Mouse (Mus musculus) heart, adult 2 months (tissue): ENCODE measurements around the gene Dut. TPM values are rescaled to one million over a fixed set of nuclear protein-coding genes. Genes with fewer than 3 reads are reported as not detected.

Experiments
- DNase-seq, 2 experiments: peaks; one replicate each; pipeline ENCODE4 v3.0.0; 2021
- H3K27ac ChIP-seq: fragments of 200-600 bp; 2 replicates; pipeline ENCODE4 v1.8.1; 2022
- H3K27me3 ChIP-seq: fragments of 200-500 bp; 2 replicates; pipeline ENCODE4 v1.6.1; 2012; ENCODE audit warnings: mild to moderate bottlenecking, low read length, inconsistent platforms, mixed read lengths; ENCODE audit not compliant: control insufficient read depth, insufficient read depth
- H3K36me3 ChIP-seq: fragments of 200-500 bp; 2 replicates; pipeline ENCODE4 v1.6.1; 2012; ENCODE audit warnings: low read length, inconsistent platforms; ENCODE audit not compliant: control insufficient read depth, insufficient read depth
- H3K4me1 ChIP-seq: fragments of 200-500 bp; 2 replicates; pipeline ENCODE4 v1.6.1; 2011; ENCODE audit warnings: low read length; ENCODE audit not compliant: control insufficient read depth, insufficient read depth
- H3K4me3 ChIP-seq: fragments of 200-600 bp; 2 replicates; pipeline ENCODE4 v1.8.1; 2022
- H3K79me2 ChIP-seq: fragments of 200-500 bp; replicated peaks from 2 replicates; pipeline ENCODE4 v1.6.1; 2012; ENCODE audit warnings: mild to moderate bottlenecking, inconsistent platforms, low read length, moderate library complexity, mixed read lengths; ENCODE audit not compliant: control insufficient read depth, insufficient read depth
- H3K9ac ChIP-seq: fragments of 200-500 bp; 2 replicates; pipeline ENCODE4 v1.6.1; 2012; ENCODE audit warnings: low read depth, mild to moderate bottlenecking, control low read depth, inconsistent platforms, low read length, mixed read lengths
- CTCF ChIP-seq: fragments of 200-600 bp; IDR thresholded peaks from 2 replicates; pipeline ENCODE4 v1.8.1; 2022; ENCODE audit warnings: antibody characterized with exemption, mild to moderate bottlenecking, moderate library complexity
- EP300 ChIP-seq: fragments of 200-500 bp; IDR thresholded peaks from 2 replicates; pipeline ENCODE4 v1.6.1; 2011; ENCODE audit warnings: low read depth, low read length, control low read depth; ENCODE audit not compliant: insufficient read depth
- POLR2A ChIP-seq: fragments of 200-500 bp; IDR thresholded peaks from 2 replicates; pipeline ENCODE4 v1.6.1; 2011; ENCODE audit warnings: mild to moderate bottlenecking, low read depth, low read length, control low read depth; ENCODE audit not compliant: insufficient read depth
- WGBS: fragments of 180-500 bp; shearing (Covaris S2); methylation state at CpG from one replicate; pipeline ENCODE4 v1.1.7; 2018; 5-methylcytosine and 5-hydroxymethylcytosine counted together
- intact Hi-C: fragments of 180-260 bp; cut with DNase I; formaldehyde crosslinking; loops from one replicate; pipeline ENCODE4 v1.15.1; 2025
- polyA plus RNA-seq: library from polyadenylated mRNA; depleted of rRNA; stranded (reverse); fragments of >200 nt; gene quantifications from 2 replicates; pipeline ENCODE4 v1.2.3, GENCODE M21; 2012
- total RNA-seq, 2 experiments: library from RNA; stranded (reverse); gene quantifications; 2 replicates each; pipeline ENCODE4 v1.2.3; 2021

The Dut gene
- total and polyA plus RNA-seq, 3 experiments, result 17.3 to 27.5 (median 27.4) TPM

- no peak for DNase-seq
- H3K79me2 ChIP-seq, result no peaks in the 10 kb centered on the region
- H3K9ac ChIP-seq, result no peak overlapping the region
- peak; percentile 25; the same call in 1 of the 2 replicates for TF ChIP-seq CTCF
- no peak for TF ChIP-seq POLR2A
- intact Hi-C loops, result no loop called here
- H3K27ac ChIP-seq, result no peak overlapping the region
- H3K36me3 ChIP-seq, result peaks cover 3% of the 10 kb centered on the region
- H3K27me3 ChIP-seq, result no peaks in the 10 kb centered on the region
- peaks cover 3% of the 10 kb centered on the region for H3K4me1 ChIP-seq
- 92% methylated on average over 4 of the region's 4 CpGs for WGBS
- H3K4me3 ChIP-seq, result no peak overlapping the region
These were observed 2.9 kb downstream of the Dut start for GRCm38 (mm10) chr2:125249874-125250273.

- intact Hi-C loops, result no loop called here
- DNase-seq, result no peak
- no peaks in the 10 kb centered on the region for H3K79me2 ChIP-seq
- H3K27me3 ChIP-seq, result no peaks in the 10 kb centered on the region
- no peaks in the 10 kb centered on the region for H3K36me3 ChIP-seq
- TF ChIP-seq CTCF (no peak), EP300 (no peak), POLR2A (no peak)
- peaks cover 1% of the 10 kb centered on the region; the same call in 1 of the 2 replicates for H3K4me1 ChIP-seq
- 93% methylated on average over 4 of the region's 4 CpGs for WGBS
- H3K4me3 ChIP-seq, result no peak overlapping the region
- no peak overlapping the region for H3K27ac ChIP-seq
- no peak overlapping the region for H3K9ac ChIP-seq
These were observed 4.8 kb downstream of the Dut start for GRCm38 (mm10) chr2:125251781-125252180.

DNA sequence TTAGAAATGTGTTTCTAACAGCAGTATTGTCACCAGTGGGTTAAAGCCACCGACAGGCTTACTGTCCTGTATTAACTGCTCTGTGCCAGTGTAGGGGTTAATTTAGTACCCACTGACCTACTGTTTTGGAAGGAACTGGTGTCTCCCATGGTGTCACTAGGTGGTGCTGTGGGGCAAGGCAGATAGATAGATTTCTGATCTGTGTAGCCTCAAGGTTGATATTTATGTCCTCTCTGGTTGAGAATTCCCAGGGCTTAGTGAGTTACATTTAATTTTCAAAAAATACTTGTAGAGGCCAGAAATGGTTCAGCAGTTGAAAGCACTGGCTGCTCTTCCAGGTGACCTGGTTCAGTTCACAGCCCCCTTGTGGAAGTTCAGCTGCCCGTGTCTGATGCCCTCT, 5.3 kb downstream of the Dut start:
- TF ChIP-seq CTCF, result peak; percentile 61
- no peak for TF ChIP-seq EP300
- no peak for TF ChIP-seq POLR2A
- H3K4me1 ChIP-seq, result peaks cover 1% of the 10 kb centered on the region; the same call in 1 of the 2 replicates

DNA sequence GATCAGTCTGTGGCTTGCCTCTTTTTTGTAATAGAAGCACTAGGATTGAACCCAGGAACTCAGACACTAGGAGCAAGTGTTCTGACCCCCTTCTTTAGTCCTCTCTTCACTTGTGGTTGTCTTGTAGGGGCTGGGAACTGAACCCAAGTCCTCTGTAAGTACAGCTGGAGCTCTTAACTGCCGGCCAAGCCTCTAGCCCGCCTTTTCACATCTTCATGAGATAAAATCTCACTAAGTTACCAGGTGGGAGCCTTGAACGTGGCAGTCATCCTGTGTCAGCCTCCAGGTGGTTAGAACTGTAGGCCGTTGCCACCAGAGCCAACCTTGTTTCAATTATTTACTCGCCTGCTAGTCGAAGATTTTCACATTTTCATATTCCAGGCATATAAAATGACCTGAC, 6.7 kb downstream of the Dut start:
- Histone ChIP-seq H3K4me3 (no peak overlapping the region), H3K27ac (no peak overlapping the region), H3K4me1 (peaks cover 1% of the 10 kb centered on the region; the same call in 1 of the 2 replicates), H3K79me2 (no peaks in the 10 kb centered on the region), H3K36me3 (no peaks in the 10 kb centered on the region), H3K27me3 (no peaks in the 10 kb centered on the region), H3K9ac (no peak overlapping the region)
- intact Hi-C loops, result no loop called here
- TF ChIP-seq POLR2A (no peak), CTCF (no peak), EP300 (no peak)
- 95% methylated on average over 6 of the region's 6 CpGs for WGBS
- DNase-seq, result no peak

More for the DNA sequence above, 5.3 kb downstream of the Dut start:
- intact Hi-C loops, result no loop called here
- Histone ChIP-seq H3K79me2 (no peaks in the 10 kb centered on the region), H3K27ac (no peak overlapping the region), H3K4me3 (no peak overlapping the region), H3K9ac (no peak overlapping the region), H3K27me3 (no peaks in the 10 kb centered on the region), H3K36me3 (no peaks in the 10 kb centered on the region)
- peak in 1 of 2 experiments; percentile 18 for DNase-seq
- 63% methylated on average over 2 of the region's 2 CpGs for WGBS

GRCm38 (mm10) chr2:125254630-125255029, 7.6 kb downstream of the Dut start:
- no peaks in the 10 kb centered on the region for H3K36me3 ChIP-seq
- peaks cover 1% of the 10 kb centered on the region; the same call in 1 of the 2 replicates for H3K4me1 ChIP-seq
- intact Hi-C loops, result no loop called here
- H3K4me3 ChIP-seq, result no peak overlapping the region
- no peaks in the 10 kb centered on the region for H3K79me2 ChIP-seq
- 72% methylated on average over 3 of the region's 3 CpGs for WGBS
- TF ChIP-seq EP300 (no peak), POLR2A (no peak), CTCF (no peak)
- H3K27ac ChIP-seq, result no peak overlapping the region
- H3K9ac ChIP-seq, result no peak overlapping the region
- H3K27me3 ChIP-seq, result no peaks in the 10 kb centered on the region
- no peak for DNase-seq

- no peak for DNase-seq
These were observed 8.9 kb downstream of the Dut start for GRCm38 (mm10) chr2:125255886-125256285.

More at GRCm38 (mm10) chr2:125255886-125256285, 8.9 kb downstream of the Dut start:
- TF ChIP-seq CTCF (no peak), POLR2A (no peak), EP300 (no peak)
- Histone ChIP-seq H3K9ac (no peak overlapping the region), H3K4me1 (peaks cover 1% of the 10 kb centered on the region; the same call in 1 of the 2 replicates), H3K79me2 (no peaks in the 10 kb centered on the region), H3K27me3 (no peaks in the 10 kb centered on the region), H3K36me3 (no peaks in the 10 kb centered on the region), H3K27ac (no peak overlapping the region), H3K4me3 (no peak overlapping the region)
- intact Hi-C loops, result no loop called here
- WGBS, result 66% methylated on average over 3 of the region's 3 CpGs
